Mouse (Mus musculus) heart, adult 2 months (tissue): Measurements from ENCODE around the gene Slc27a2. TPM values are rescaled to one million over a fixed set of nuclear protein-coding genes. Genes with fewer than 3 reads are reported as not detected.

Source experiments
- DNase-seq, 2 experiments: peaks; one replicate each; pipeline ENCODE4 v3.0.0; 2021
- H3K27ac ChIP-seq: fragments of 200-600 bp; 2 replicates; pipeline ENCODE4 v1.8.1; 2022
- H3K27me3 ChIP-seq: fragments of 200-500 bp; 2 replicates; pipeline ENCODE4 v1.6.1; 2012; ENCODE audit warnings: mild to moderate bottlenecking, low read length, inconsistent platforms, mixed read lengths; ENCODE audit not compliant: control insufficient read depth, insufficient read depth
- H3K36me3 ChIP-seq: fragments of 200-500 bp; 2 replicates; pipeline ENCODE4 v1.6.1; 2012; ENCODE audit warnings: low read length, inconsistent platforms; ENCODE audit not compliant: control insufficient read depth, insufficient read depth
- H3K4me1 ChIP-seq: fragments of 200-500 bp; 2 replicates; pipeline ENCODE4 v1.6.1; 2011; ENCODE audit warnings: low read length; ENCODE audit not compliant: control insufficient read depth, insufficient read depth
- H3K4me3 ChIP-seq: fragments of 200-600 bp; 2 replicates; pipeline ENCODE4 v1.8.1; 2022
- H3K79me2 ChIP-seq: fragments of 200-500 bp; replicated peaks from 2 replicates; pipeline ENCODE4 v1.6.1; 2012; ENCODE audit warnings: mild to moderate bottlenecking, inconsistent platforms, low read length, moderate library complexity, mixed read lengths; ENCODE audit not compliant: control insufficient read depth, insufficient read depth
- H3K9ac ChIP-seq: fragments of 200-500 bp; 2 replicates; pipeline ENCODE4 v1.6.1; 2012; ENCODE audit warnings: low read depth, mild to moderate bottlenecking, control low read depth, inconsistent platforms, low read length, mixed read lengths
- CTCF ChIP-seq: fragments of 200-600 bp; IDR thresholded peaks from 2 replicates; pipeline ENCODE4 v1.8.1; 2022; ENCODE audit warnings: antibody characterized with exemption, mild to moderate bottlenecking, moderate library complexity
- EP300 ChIP-seq: fragments of 200-500 bp; IDR thresholded peaks from 2 replicates; pipeline ENCODE4 v1.6.1; 2011; ENCODE audit warnings: low read depth, low read length, control low read depth; ENCODE audit not compliant: insufficient read depth
- WGBS: fragments of 180-500 bp; shearing (Covaris S2); methylation state at CpG from one replicate; pipeline ENCODE4 v1.1.7; 2018; 5-methylcytosine and 5-hydroxymethylcytosine counted together
- intact Hi-C: fragments of 180-260 bp; cut with DNase I; formaldehyde crosslinking; loops from one replicate; pipeline ENCODE4 v1.15.1; 2025
- polyA plus RNA-seq: library from polyadenylated mRNA; depleted of rRNA; stranded (reverse); fragments of >200 nt; gene quantifications from 2 replicates; pipeline ENCODE4 v1.2.3, GENCODE M21; 2012; rRNA removed
- total RNA-seq, 2 experiments: library from RNA; stranded (reverse); gene quantifications; 2 replicates each; pipeline ENCODE4 v1.2.3; 2021

Slc27a2 gene
- total and polyA plus RNA-seq, 3 experiments: 0.64 to 1.8 (median 0.78) TPM

GRCm38 (mm10) chr2:126635939-126636823 lies 84.0 kb downstream of the Slc27a2 start:
- Histone ChIP-seq H3K27me3 (no peaks in the 10 kb centered on the region), H3K36me3 (no peaks in the 10 kb centered on the region; the same call in none of the 2 replicates), H3K79me2 (no peaks in the 10 kb centered on the region), H3K4me1 (peaks cover 2% of the 10 kb centered on the region; the same call in 1 of the 2 replicates), H3K9ac (no peak overlapping the region), H3K27ac (peak overlapping the region; percentile 21; the same call in 1 of the 2 replicates), H3K4me3 (no peak overlapping the region)
- intact Hi-C loops: no loop called here
- TF ChIP-seq CTCF: no peak
- 0 out of 2 replicates have a peak, but pooled peaks have one; percentile 35 for TF ChIP-seq EP300
- WGBS: 43% methylated on average over 12 of the region's 12 CpGs
- DNase-seq: peak in 1 of 2 experiments; percentile 25

Other genes starting within 250 kb of the Slc27a2 start
- under 1 TPM; 0.43 to 0.73 TPM for gene Atp8b4, start 51.7 kb upstream of the Slc27a2 start, total RNA-seq
- gene Atp8b4, start 51.7 kb upstream of the Slc27a2 start, polyA plus RNA-seq: 0.29 and 0.31 TPM in 2 replicates
- 1 to 10 TPM in 1 of 2 experiments, under 1 TPM in 1; 0.81 to 1.4 TPM for gene Hdc, start 66.9 kb downstream of the Slc27a2 start, total RNA-seq
- 2.3 and 3.3 TPM in 2 replicates for gene Hdc, start 66.9 kb downstream of the Slc27a2 start, polyA plus RNA-seq
- gene Gabpb1, start 123.9 kb downstream of the Slc27a2 start, total RNA-seq: 10 to 100 TPM; 10.6 to 13.1 TPM
- gene Gabpb1, start 123.9 kb downstream of the Slc27a2 start, polyA plus RNA-seq: 5.8 and 9.7 TPM in 2 replicates
- 10 to 100 TPM; 27.4 to 28.4 TPM for gene Usp8, start 154.9 kb downstream of the Slc27a2 start, total RNA-seq
- 11.1 and 18.9 TPM in 2 replicates for gene Usp8, start 154.9 kb downstream of the Slc27a2 start, polyA plus RNA-seq
- not detected for gene Usp50, start 231.1 kb downstream of the Slc27a2 start, total RNA-seq
- 1.1 and 1.5 TPM in 2 replicates for gene Usp50, start 231.1 kb downstream of the Slc27a2 start, polyA plus RNA-seq